Mouse (Mus musculus) intestine, embryonic 14.5 days (tissue): ENCODE results near the gene Ptprb. TPM values are rescaled to one million over a fixed set of nuclear protein-coding genes. Genes with fewer than 3 reads are reported as not detected.

Experiments used
- ATAC-seq: fragments of 200-750 bp; cut with Nextera tagmentation; replicated peaks from 2 replicates; pipeline ENCODE4 v1.8.0; 2017; ENCODE audit warnings: low read depth, moderate number of reproducible peaks, moderate TSS enrichment, moderate library complexity; ENCODE audit not compliant: low FRiP score, low TSS enrichment
- DNase-seq: peaks from one replicate; pipeline ENCODE4 v3.0.0-alpha.2; 2018; ENCODE audit warnings: low spot score
- H3K27ac ChIP-seq: fragments of 300-500 bp; sonication (generic); 2 replicates; pipeline ENCODE4 v1.5.1; 2014; ENCODE audit warnings: low read depth, mild to moderate bottlenecking, control low read depth
- H3K27me3 ChIP-seq: fragments of 300-500 bp; sonication (generic); replicated peaks from 2 replicates; pipeline ENCODE4 v1.6.1; 2014; ENCODE audit warnings: low read length, control low read depth; ENCODE audit not compliant: control insufficient read depth, insufficient read depth
- H3K36me3 ChIP-seq: fragments of 300-500 bp; sonication (generic); 2 replicates; pipeline ENCODE4 v1.6.1; 2014; ENCODE audit warnings: low read length, control low read depth; ENCODE audit not compliant: control insufficient read depth, insufficient read depth
- H3K4me1 ChIP-seq: fragments of 300-500 bp; sonication (generic); replicated peaks from 2 replicates; pipeline ENCODE4 v1.6.1; 2014; ENCODE audit warnings: low read length, control low read depth, mixed read lengths; ENCODE audit not compliant: control insufficient read depth, insufficient read depth
- H3K4me2 ChIP-seq: fragments of 300-500 bp; sonication (generic); 2 replicates; pipeline ENCODE4 v1.6.1; 2014; ENCODE audit warnings: low read length
- H3K4me3 ChIP-seq: fragments of 300-500 bp; sonication (generic); 2 replicates; pipeline ENCODE4 v1.5.1; 2014; ENCODE audit warnings: low read depth, low read length, control low read depth, mixed read lengths
- H3K9ac ChIP-seq: fragments of 300-500 bp; sonication (generic); 2 replicates; pipeline ENCODE4 v1.6.1; 2014; ENCODE audit warnings: mild to moderate bottlenecking, low read length
- H3K9me3 ChIP-seq: fragments of 300-500 bp; sonication (generic); 2 replicates; pipeline ENCODE4 v1.6.1; 2016; ENCODE audit warnings: low read length, control low read depth; ENCODE audit not compliant: control insufficient read depth
- WGBS: fragments of 180-500 bp; shearing (Covaris S2); extraction: QIAGEN DNeasy Blood & Tissue Kit; methylation state at CpG from one replicate; pipeline ENCODE4 v1.1.7; 2014; 5-methylcytosine and 5-hydroxymethylcytosine counted together
- polyA plus RNA-seq: library from polyadenylated mRNA; unstranded; fragments of >200 nt; fragmentation: Nextera tagmentation; extraction: Ambion mirVana; gene quantifications from 2 replicates; pipeline ENCODE4 v1.2.1, GENCODE M21; 2014

Gene Ptprb
- polyA plus RNA-seq, 1 experiment from 2014 or later: 5.8 TPM

- peaks cover 6% of the 10 kb centered on the region; the same call in 1 of the 2 replicates for H3K9me3 ChIP-seq
- no peak overlapping the region for H3K27ac ChIP-seq
- H3K36me3 ChIP-seq: no peaks in the 10 kb centered on the region
Measured at GRCm38 (mm10) chr10:116432421-116432820, 157.1 kb downstream of the Ptprb start.

GRCm38 (mm10) chr10:116435455-116435854, 160.1 kb downstream of the Ptprb start:
- WGBS: 75% methylated on average over 12 of the region's 12 CpGs
- Histone ChIP-seq H3K4me3 (no peak overlapping the region), H3K9me3 (peaks cover 5% of the 10 kb centered on the region; the same call in 1 of the 2 replicates), H3K27me3 (no peaks in the 10 kb centered on the region), H3K4me1 (no peaks in the 10 kb centered on the region), H3K4me2 (no peak overlapping the region), H3K36me3 (no peaks in the 10 kb centered on the region), H3K27ac (no peak overlapping the region), H3K9ac (no peak overlapping the region)
- ATAC-seq: no peak
- no peak for DNase-seq

More at GRCm38 (mm10) chr10:116432421-116432820, 157.1 kb downstream of the Ptprb start:
- H3K9ac ChIP-seq: no peak overlapping the region
- ATAC-seq (no peak), DNase-seq (no peak)
- 85% methylated on average over 7 of the region's 7 CpGs for WGBS
- H3K4me1 ChIP-seq: no peaks in the 10 kb centered on the region
- no peak overlapping the region for H3K4me2 ChIP-seq
- no peak overlapping the region for H3K4me3 ChIP-seq
- no peaks in the 10 kb centered on the region for H3K27me3 ChIP-seq

Other genes with a start within 250 kb of the Ptprb start
- not detected in 2 replicates for gene 4933416C03Rik, start 161.6 kb upstream of the Ptprb start, polyA plus RNA-seq
- 5.0 and 6.5 TPM in 2 replicates for gene Kcnmb4, start 198.4 kb downstream of the Ptprb start, polyA plus RNA-seq